ENCODE assay signal across 8 mouse cellular contexts in genomic region chr7:81991611-81992061, GRCm38 (mm10). TPM values are rescaled to one million over a fixed set of nuclear protein-coding genes. Genes with fewer than 3 reads are reported as not detected.
A peak's percentile ranks its signal among the peaks of the same experiment; 100 is the strongest.
DNase-seq lines count a peak whose midpoint lies in the region; ATAC-seq lines count a peak whose summit lies in the region.

No protein-coding gene starts in this region.

- no peaks in the 10 kb centered on the region for H3K9me3 ChIP-seq in kidney, embryonic 14.5 days (ENCODE audit: control insufficient read depth, low read length)
- no peaks in the 10 kb centered on the region for H3K9me3 ChIP-seq in hindbrain, embryonic 15.5 days
- H3K9me3 ChIP-seq in midbrain, embryonic 15.5 days = no peaks in the 10 kb centered on the region

- H3K4me2 ChIP-seq in kidney, embryonic 14.5 days (replicated peaks; ENCODE audit: low read depth, low read length) = peak overlapping the region; percentile 98
- H3K4me2 ChIP-seq in hindbrain, embryonic 15.5 days = peak overlapping the region; percentile 85
- peak overlapping the region; percentile 89 for H3K4me2 ChIP-seq in midbrain, embryonic 15.5 days

- H3K36me3 ChIP-seq in kidney, embryonic 14.5 days (ENCODE audit: control insufficient read depth, insufficient read depth, low read length) = no peaks in the 10 kb centered on the region
- no peaks in the 10 kb centered on the region for H3K36me3 ChIP-seq in hindbrain, embryonic 15.5 days
- no peaks in the 10 kb centered on the region for H3K36me3 ChIP-seq in midbrain, embryonic 15.5 days (replicated peaks)

- no peak for DNase-seq in kidney, adult 11 months
- DNase-seq in urinary bladder, postnatal 14 days (ENCODE audit: low spot score) = no peak
- no peak for DNase-seq in left cerebral cortex, adult 9 months (ENCODE audit: low spot score in 2 of 2)

- peaks cover 78% of the 10 kb centered on the region for H3K27me3 ChIP-seq in kidney, embryonic 14.5 days (ENCODE audit: control insufficient read depth, insufficient read depth, low read length)
- H3K27me3 ChIP-seq in hindbrain, embryonic 15.5 days = peaks cover 72% of the 10 kb centered on the region
- H3K27me3 ChIP-seq in midbrain, embryonic 15.5 days (replicated peaks) = peaks cover 71% of the 10 kb centered on the region

- H3K4me3 ChIP-seq in kidney, embryonic 14.5 days (ENCODE audit: low read length) = peak overlapping the region; percentile 57
- H3K4me3 ChIP-seq in hindbrain, embryonic 15.5 days = peak overlapping the region; percentile 45
- peak overlapping the region; percentile 47 for H3K4me3 ChIP-seq in midbrain, embryonic 15.5 days

- WGBS in kidney, embryonic 14.5 days = under 1% methylated on average over 36 of the region's 36 CpGs
- WGBS in hindbrain, embryonic 15.5 days = under 1% methylated on average over 36 of the region's 36 CpGs
- WGBS in midbrain, embryonic 15.5 days = under 1% methylated on average over 36 of the region's 36 CpGs

- H3K27ac ChIP-seq in kidney, embryonic 14.5 days (ENCODE audit: low read depth, low read length) = no peak overlapping the region
- no peak overlapping the region for H3K27ac ChIP-seq in hindbrain, embryonic 15.5 days (replicated peaks)
- H3K27ac ChIP-seq in midbrain, embryonic 15.5 days = no peak overlapping the region

- peaks cover 6% of the 10 kb centered on the region; the same call in 1 of the 2 replicates for H3K4me1 ChIP-seq in kidney, embryonic 14.5 days (ENCODE audit: control insufficient read depth, insufficient read depth, low read length)
- H3K4me1 ChIP-seq in hindbrain, embryonic 15.5 days (replicated peaks) = peaks cover 15% of the 10 kb centered on the region
- H3K4me1 ChIP-seq in midbrain, embryonic 15.5 days = peaks cover 13% of the 10 kb centered on the region

- H3K9ac ChIP-seq in kidney, embryonic 14.5 days (ENCODE audit: low read depth, low read length) = peak overlapping the region; percentile 48; the same call in 1 of the 2 replicates
- H3K9ac ChIP-seq in hindbrain, embryonic 15.5 days = peak overlapping the region; percentile 30
- peak overlapping the region; percentile 20; the same call in 1 of the 2 replicates for H3K9ac ChIP-seq in midbrain, embryonic 15.5 days

- ATAC-seq in kidney, embryonic 14.5 days (ENCODE audit: low FRiP score, low TSS enrichment) = peak; percentile 65; the same call in 1 of the 2 replicates
- peak; percentile 32; the same call in 1 of the 2 replicates for ATAC-seq in common myeloid progenitor, adult 5-6 weeks (replicated peaks; ENCODE audit: low read depth, poor library complexity, severe bottlenecking)
- ATAC-seq in hindbrain, embryonic 15.5 days (ENCODE audit: low FRiP score, low read depth) = no peak
- no peak; the same call in 1 of the 2 replicates for ATAC-seq in midbrain, embryonic 15.5 days (replicated peaks)
- no peak for ATAC-seq in activated CD4-positive, CD25-positive, alpha-beta regulatory T cell, adult 4 months

RNA-seq across cellular contexts. Expression of gene Bnc1, which starts 0.5 kb away (rescaled TPM):
- 0.08 and 0.13 TPM in 2 replicates for polyA plus RNA-seq in kidney, embryonic 14.5 days (2014; fragmentation: Nextera tagmentation; extraction: Ambion mirVana)
- not detected in 2 replicates for total RNA-seq in common myeloid progenitor, adult 5-6 weeks (2017)
- 0.36 and 0.69 TPM in 2 replicates for polyA plus RNA-seq in hindbrain, embryonic 15.5 days (2015; fragmentation: Nextera tagmentation; extraction: Ambion mirVana)
- polyA plus RNA-seq in midbrain, embryonic 15.5 days (2015; fragmentation: Nextera tagmentation; extraction: Ambion mirVana) = 0.08 and 0.20 TPM in 2 replicates
- polyA plus RNA-seq in activated CD4-positive, CD25-positive, alpha-beta regulatory T cell, adult 4 months (2017; shearing (Covaris generic)) = not detected

RNA-seq across cellular contexts. Expression of gene Hdgfl3, which starts 57.4 kb away (rescaled TPM):
- 21.5 and 21.6 TPM in 2 replicates for polyA plus RNA-seq in kidney, embryonic 14.5 days (2014; fragmentation: Nextera tagmentation; extraction: Ambion mirVana)
- 5.0 and 6.2 TPM in 2 replicates for total RNA-seq in common myeloid progenitor, adult 5-6 weeks (2017)
- 57.0 and 59.0 TPM in 2 replicates for polyA plus RNA-seq in hindbrain, embryonic 15.5 days (2015; fragmentation: Nextera tagmentation; extraction: Ambion mirVana)
- polyA plus RNA-seq in midbrain, embryonic 15.5 days (2015; fragmentation: Nextera tagmentation; extraction: Ambion mirVana) = 67.0 and 71.7 TPM in 2 replicates
- 10 to 100 TPM in 1 of 2 experiments, 1 to 10 TPM in 1; 7.9 to 10.2 TPM for polyA plus RNA-seq in activated CD4-positive, CD25-positive, alpha-beta regulatory T cell, adult 4 months (2017; shearing (Covaris generic))

Comparison
In these comparisons a context has a peak if more than half of its experiments do, and no peak if none do; other contexts are left out.
1. ATAC-seq: peak in kidney, embryonic 14.5 days (single experiment) and common myeloid progenitor, adult 5-6 weeks (single experiment); none in hindbrain, embryonic 15.5 days (single experiment), midbrain, embryonic 15.5 days (single experiment) and activated CD4-positive, CD25-positive, alpha-beta regulatory T cell, adult 4 months (single experiment).
2. Peak in every context shown above with its lines, with median percentiles within 50 percentile points of each other: H3K4me2 ChIP-seq, H3K4me3 ChIP-seq and H3K9ac ChIP-seq.